Mouse (Mus musculus) thymus, adult 18-20 months (tissue): ENCODE measurements around the gene Asb1.
A peak's percentile ranks its signal among the peaks of the same experiment; 100 is the strongest.

Source experiments
- DNase-seq, 2 experiments: peaks; one replicate each; pipeline ENCODE4 v3.0.0; 2022; ENCODE audit warnings: mixed read lengths in 2 of 2

Gene Asb1

GRCm38 (mm10) chr1:91540271-91540826, at the start of gene Asb1:
Asb1 (plus strand) TSS chr1:91540544.
- peak; percentile 78 to 85 for DNase-seq

- DNase-seq = no peak
Measured at GRCm38 (mm10) chr1:91492740-91493139, 47.6 kb upstream of the Asb1 start.

GRCm38 (mm10) chr1:91493938-91494337, 46.4 kb upstream of the Asb1 start:
- DNase-seq = no peak

DNA sequence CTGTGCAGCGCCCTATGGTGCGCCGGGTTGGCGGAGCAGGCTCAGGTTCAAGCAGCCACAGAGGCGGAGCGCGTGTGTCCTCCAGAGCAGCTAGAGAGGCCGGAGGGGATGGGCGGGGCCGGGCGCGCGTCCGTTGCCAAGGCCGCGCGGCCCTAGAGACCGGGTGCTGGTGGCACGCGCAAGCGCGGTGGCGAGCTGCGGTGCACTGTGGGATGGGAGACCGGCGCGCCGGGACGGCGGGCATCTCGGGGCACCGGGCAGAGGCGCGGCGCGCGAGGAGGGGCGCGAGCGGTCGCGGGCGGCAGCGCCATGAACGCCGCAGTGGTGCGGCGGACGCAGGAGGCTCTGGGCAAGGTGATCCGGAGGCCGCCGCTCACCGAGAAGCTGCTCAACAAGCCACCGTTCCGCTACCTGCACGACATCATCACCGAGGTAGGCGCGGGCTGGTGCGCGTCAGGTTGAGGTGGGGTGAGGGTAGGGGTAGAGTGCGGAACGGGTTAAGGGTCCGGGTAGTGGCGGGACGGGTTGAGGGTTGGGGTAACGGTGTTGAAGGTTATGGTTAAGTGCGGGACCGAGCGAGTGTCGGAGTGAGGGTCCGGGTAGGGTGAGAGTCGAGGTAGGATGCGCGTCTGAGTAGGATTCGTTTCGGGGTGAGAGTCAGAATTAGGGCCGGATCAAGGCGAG, 45.7 kb upstream of the Asb1 start, which contains the start of gene Traf3ip1:
TSS of gene Traf3ip1 (plus strand) at position 191 of the 684 bp plus-strand sequence.
- DNase-seq = peak; percentile 87 to 89

- no peak for DNase-seq
Measured at GRCm38 (mm10) chr1:91495321-91495720, 45.0 kb upstream of the Asb1 start.

- no peak for DNase-seq
Measured at GRCm38 (mm10) chr1:91498579-91498978, 41.8 kb upstream of the Asb1 start.

- DNase-seq = no peak
Measured at GRCm38 (mm10) chr1:91504615-91505014, 35.7 kb upstream of the Asb1 start.

GRCm38 (mm10) chr1:91514916-91515315, 25.4 kb upstream of the Asb1 start:
- no peak for DNase-seq

DNA sequence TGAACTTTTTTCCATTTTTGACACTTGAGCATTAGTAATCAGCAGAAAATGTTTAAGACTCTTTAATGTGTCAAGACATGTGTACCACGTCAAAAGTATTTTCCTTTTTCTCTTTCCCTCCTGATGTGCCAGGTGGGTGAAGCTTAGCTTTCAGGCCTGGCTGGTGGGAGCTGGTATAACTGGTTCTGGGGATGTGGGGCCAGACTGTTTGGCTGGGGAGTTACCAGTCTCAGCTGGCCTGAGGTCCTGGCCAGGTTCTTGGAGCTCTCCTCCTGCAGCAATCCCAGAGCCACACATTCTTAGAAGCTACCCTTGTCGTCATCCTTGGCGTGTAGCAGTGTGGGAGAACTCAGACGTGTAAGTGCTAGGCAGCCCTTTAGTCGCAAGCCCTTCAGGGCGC, 24.7 kb upstream of the Asb1 start:
- no peak for DNase-seq

GRCm38 (mm10) chr1:91523759-91524158, 16.6 kb upstream of the Asb1 start:
- peak in 1 of 2 experiments; percentile 21 for DNase-seq

- DNase-seq = no peak
Measured at GRCm38 (mm10) chr1:91525838-91526237, 14.5 kb upstream of the Asb1 start.

DNA sequence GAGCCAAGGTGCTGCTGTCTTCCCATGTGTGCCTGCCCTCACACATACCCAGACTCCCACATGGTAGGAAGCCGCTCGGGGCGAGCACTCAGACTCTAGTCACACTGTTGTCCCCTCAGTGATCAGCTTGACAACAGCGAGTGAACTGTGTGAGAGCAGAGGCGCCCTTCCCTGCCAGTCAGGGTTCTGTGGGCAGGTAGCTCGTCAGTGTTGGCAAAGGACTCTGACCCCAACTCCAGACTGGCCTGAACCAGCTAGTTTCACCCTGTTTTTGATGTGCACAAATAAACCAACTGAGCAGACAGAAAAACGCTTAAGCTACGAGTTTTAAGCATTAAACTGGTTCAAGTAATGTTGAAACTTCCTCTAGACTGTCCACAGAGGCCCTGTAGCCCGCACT, 10.2 kb upstream of the Asb1 start:
- DNase-seq = no peak

DNA sequence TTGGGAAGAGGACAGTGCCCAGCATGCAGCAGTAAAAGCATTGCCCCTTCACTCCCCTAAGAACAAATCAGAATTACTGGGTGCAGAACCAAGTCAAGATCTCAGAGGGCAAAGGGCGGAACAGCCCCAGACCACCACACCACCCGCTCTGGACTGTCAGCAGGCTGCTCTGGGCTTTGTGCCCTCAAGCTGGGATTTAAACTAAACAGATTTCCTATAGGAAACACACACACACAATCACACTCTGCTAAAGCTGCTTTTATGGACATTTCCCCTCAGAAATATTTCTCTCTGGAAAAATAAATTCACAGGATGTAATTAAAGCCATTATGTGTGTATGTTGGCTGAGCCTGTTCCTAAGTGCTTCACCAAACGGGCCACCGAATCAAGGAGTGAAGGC, 8.1 kb upstream of the Asb1 start:
- DNase-seq = no peak

DNA sequence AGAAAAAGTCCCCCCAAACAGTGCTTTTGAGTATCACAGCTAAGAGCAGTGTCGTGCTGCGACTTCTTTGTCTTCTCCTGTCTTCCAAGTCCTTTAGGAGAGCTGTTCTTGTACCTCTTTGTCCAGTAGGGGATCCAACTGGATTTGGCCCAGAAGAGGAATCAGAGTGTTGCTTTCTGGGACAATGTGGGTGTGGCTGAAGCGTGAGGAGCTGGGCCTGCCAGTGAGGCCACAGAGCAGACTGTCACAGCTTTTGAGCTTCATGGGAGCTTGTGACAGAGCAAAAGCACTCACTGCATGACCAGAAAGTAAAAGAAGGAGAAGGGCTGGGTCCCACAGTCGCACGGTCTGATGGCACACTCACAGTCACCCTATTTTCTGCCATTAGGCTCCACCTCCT, 7.5 kb upstream of the Asb1 start:
- no peak for DNase-seq

- DNase-seq = no peak
Measured at GRCm38 (mm10) chr1:91533483-91533882, 6.9 kb upstream of the Asb1 start.

DNA sequence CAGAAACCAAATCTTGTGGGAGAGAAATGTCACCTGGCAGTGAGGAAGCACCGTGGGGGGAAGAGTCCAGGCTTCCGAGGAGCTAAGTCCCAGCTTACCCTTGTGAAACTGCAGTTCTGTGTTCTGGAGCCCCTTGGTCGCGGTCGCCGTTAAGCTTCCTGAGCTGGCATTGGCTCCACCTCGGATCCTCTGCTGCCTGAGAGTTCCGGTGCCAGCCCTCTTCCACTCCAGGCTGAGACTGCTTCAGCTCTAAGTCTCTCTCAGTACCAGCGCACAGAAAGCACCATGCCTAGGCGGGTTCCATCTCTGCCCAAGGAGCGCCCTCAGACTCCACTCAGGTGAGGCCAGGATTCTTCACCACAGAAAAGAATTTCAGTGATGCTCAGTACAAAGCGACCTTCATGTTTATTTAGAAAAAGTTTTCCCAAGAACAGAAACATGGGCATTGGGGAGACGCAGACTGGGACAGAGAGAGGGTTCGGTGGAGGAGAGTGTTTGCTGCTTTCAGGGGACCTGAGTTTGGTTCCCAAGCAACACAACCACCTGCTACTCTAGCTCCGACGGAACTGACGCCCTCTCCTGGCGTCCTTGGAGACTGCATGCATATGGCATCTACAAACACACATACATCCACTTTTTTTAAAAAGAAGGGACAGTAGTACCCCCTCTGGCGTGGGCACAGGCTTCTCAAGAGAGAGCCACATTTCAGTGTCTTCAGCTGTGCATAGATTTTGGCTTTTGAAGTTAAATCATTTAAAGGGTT, 6.2 kb upstream of the Asb1 start:
- DNase-seq = no peak

GRCm38 (mm10) chr1:91537786-91538569, 2.4 kb upstream of the Asb1 start:
- no peak for DNase-seq

DNA sequence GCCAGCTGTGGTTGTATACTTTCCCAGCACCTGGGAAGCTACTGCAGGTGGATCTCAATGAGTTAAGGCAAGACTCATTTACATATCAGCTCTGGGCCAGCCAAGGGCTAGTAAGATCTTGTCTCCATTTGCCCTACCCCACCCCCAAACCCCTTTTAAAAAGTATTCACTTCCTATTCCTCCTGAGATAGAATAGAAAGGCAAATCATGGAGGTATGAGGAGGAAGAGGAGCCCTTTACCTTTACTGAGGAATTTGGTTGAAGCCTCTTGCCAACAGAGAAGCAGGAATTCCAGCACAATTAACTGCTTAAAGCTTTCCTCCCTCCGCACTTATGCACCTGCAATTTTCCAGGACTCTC, 1.8 kb upstream of the Asb1 start:
- DNase-seq = no peak

DNA sequence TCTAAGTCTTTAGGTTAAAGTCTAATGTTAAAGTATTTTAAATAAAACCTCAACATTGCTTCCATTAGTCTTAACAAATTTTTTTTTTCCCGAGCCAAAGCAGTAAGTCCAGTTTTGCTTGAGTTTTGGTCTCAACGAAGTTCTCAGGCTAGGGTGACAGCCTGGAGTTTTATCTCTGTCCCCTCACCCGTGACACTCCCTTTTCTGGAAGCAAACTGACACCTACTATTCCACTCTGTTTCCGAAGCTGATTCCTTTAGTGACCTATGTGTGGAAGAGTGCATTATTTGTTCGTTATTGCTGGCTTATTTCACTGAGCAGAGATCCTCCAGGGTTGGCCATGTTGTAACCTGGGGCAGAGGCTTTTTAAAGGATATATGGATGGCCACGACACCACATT, 1.1 kb upstream of the Asb1 start:
- no peak for DNase-seq

GRCm38 (mm10) chr1:91539704-91540270, 557 bp upstream of the Asb1 start:
- peak in 1 of 2 experiments; percentile 16 for DNase-seq

DNA sequence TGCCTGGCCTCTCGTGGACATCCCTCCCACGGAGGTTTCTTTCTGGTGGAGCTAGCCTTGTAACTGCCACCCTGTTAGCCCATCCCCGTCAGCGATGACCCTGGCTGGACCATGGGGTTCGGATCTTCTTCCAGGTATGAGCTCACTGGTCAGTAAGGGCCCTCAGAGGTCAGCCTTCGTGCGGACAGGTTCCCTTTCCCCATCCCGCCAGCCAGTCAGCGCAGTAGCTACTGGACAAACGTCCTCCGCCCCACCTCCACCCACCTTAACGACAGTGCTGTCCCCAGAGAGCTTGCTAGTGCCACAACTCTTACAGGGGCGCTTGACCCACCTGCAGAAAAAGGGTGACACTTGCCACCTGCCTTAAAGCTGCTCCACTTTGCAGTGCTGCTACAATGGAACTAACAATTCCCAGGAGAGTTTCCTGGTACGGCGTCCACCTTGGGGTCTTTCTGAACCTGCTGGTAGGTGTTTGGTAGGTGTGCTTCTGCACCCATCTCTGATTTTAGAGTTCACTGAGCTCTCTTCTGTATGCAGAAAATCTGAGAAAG, 773 bp downstream of the Asb1 start:
- peak in 1 of 2 experiments; percentile 17 for DNase-seq

GRCm38 (mm10) chr1:91543974-91544373, 3.6 kb downstream of the Asb1 start:
- no peak for DNase-seq

- no peak for DNase-seq
Measured at GRCm38 (mm10) chr1:91545226-91545625, 4.9 kb downstream of the Asb1 start.
